ENCODE assay signal across 24 mouse cellular contexts in genomic region chr17:51961337-51961736, GRCm38 (mm10).
DNase-seq lines count a peak whose midpoint lies in the region; ATAC-seq and TF ChIP-seq lines count a peak whose summit lies in the region.
"Had no signal": no experiment of that assay in that cellular context is flagged by ENCODE, and none has a peak within 500 bp of the region (broad histone marks: within the 10 kb centered on the region; RNA-seq: fewer than 3 reads in every experiment).

No protein-coding gene starts in this region.

- no peak overlapping the region for H3K27ac ChIP-seq in forebrain, postnatal 0 days (ENCODE audit: low read depth, low read length)
- H3K27ac ChIP-seq in forebrain, embryonic 11.5 days (ENCODE audit: low read depth, low read length): no peak overlapping the region
- H3K27ac ChIP-seq: embryonic facial prominence, embryonic 15.5 days; forebrain, embryonic 10.5 days; forebrain, embryonic 15.5 days; hindbrain, embryonic 10.5 days; hindbrain, embryonic 14.5 days had no signal

- H3K4me1 ChIP-seq in forebrain, postnatal 0 days (ENCODE audit: insufficient read depth): no peaks in the 10 kb centered on the region
- no peaks in the 10 kb centered on the region for H3K4me1 ChIP-seq in forebrain, embryonic 11.5 days (replicated peaks; ENCODE audit: control insufficient read depth, insufficient read depth, low read length)
- H3K4me1 ChIP-seq: forebrain, embryonic 10.5 days; forebrain, embryonic 15.5 days; heart, embryonic 12.5 days; hindbrain, embryonic 10.5 days had no signal

- no peak for ATAC-seq in forebrain, postnatal 0 days
- no peak for ATAC-seq in forebrain, embryonic 11.5 days (replicated peaks; ENCODE audit: low FRiP score)
- ATAC-seq: CD4-positive, CD25-positive, alpha-beta regulatory T cell, adult 4 months; forebrain, embryonic 15.5 days had no signal

- DNase-seq in forebrain, postnatal 0 days: peak; percentile 12
- DNase-seq in forebrain, embryonic 11.5 days (ENCODE audit: low spot score): no peak
- DNase-seq in layer of hippocampus, adult 11-12 months (ENCODE audit: low spot score): peak; percentile 5
- DNase-seq in layer of hippocampus, adult 18-20 months (ENCODE audit: low spot score in 2 of 2): no peak
- peak; percentile 25 to 71 for DNase-seq in left cerebral cortex, postnatal 14 days (ENCODE audit: low spot score in 2 of 2)
- DNase-seq in left cerebral cortex, postnatal 36 days (ENCODE audit: low spot score in 2 of 2): no peak
- no peak for DNase-seq in lung, postnatal 4 days
- DNase-seq: adrenal gland, adult 8-10 months; adrenal gland, postnatal 36 days; B cell, adult 2 months; cerebellum, adult 11 months; cerebellum, adult 8-10 months; cerebellum, postnatal 14 days; embryo, embryonic 11 days; gastrocnemius, postnatal 10 days had no signal

- no peak for TF ChIP-seq CTCF in forebrain, postnatal 0 days (IDR thresholded peaks at IDR 0.05; ENCODE audit: low read depth)

- no peaks in the 10 kb centered on the region for H3K36me3 ChIP-seq in forebrain, postnatal 0 days (ENCODE audit: insufficient read depth)
- no peaks in the 10 kb centered on the region for H3K36me3 ChIP-seq in forebrain, embryonic 11.5 days (ENCODE audit: control insufficient read depth, insufficient read depth, low read length)
- H3K36me3 ChIP-seq: embryonic facial prominence, embryonic 15.5 days; forebrain, embryonic 10.5 days; forebrain, embryonic 15.5 days; G1E; heart, embryonic 12.5 days; hindbrain, embryonic 10.5 days had no signal

- H3K9me3 ChIP-seq in forebrain, postnatal 0 days (ENCODE audit: low read length): 0 out of 2 replicates have a peak, but pooled peaks cover 5% of the 10 kb centered on the region
- H3K9me3 ChIP-seq in forebrain, embryonic 11.5 days (ENCODE audit: control insufficient read depth, low read length): no peaks in the 10 kb centered on the region
- H3K9me3 ChIP-seq: embryonic facial prominence, embryonic 15.5 days; forebrain, embryonic 10.5 days; forebrain, embryonic 15.5 days; heart, embryonic 12.5 days; hindbrain, embryonic 10.5 days had no signal

- 65% methylated on average over 4 of the region's 4 CpGs for WGBS in forebrain, postnatal 0 days
- 84% methylated on average over 4 of the region's 4 CpGs for WGBS in forebrain, embryonic 11.5 days

- no peaks in the 10 kb centered on the region for H3K27me3 ChIP-seq in forebrain, postnatal 0 days (ENCODE audit: insufficient read depth, low read length)
- H3K27me3 ChIP-seq in forebrain, embryonic 11.5 days (ENCODE audit: control insufficient read depth, insufficient read depth, low read length): no peaks in the 10 kb centered on the region
- H3K27me3 ChIP-seq: embryonic facial prominence, embryonic 15.5 days; forebrain, embryonic 15.5 days; heart, embryonic 12.5 days had no signal

- no peak overlapping the region for H3K4me3 ChIP-seq in forebrain, postnatal 0 days (ENCODE audit: low read depth, low read length)
- H3K4me3 ChIP-seq in forebrain, embryonic 11.5 days (ENCODE audit: low read depth, low read length): no peak overlapping the region
- H3K4me3 ChIP-seq: embryonic facial prominence, embryonic 15.5 days; erythroblast, embryonic 14.5 days; forebrain, embryonic 10.5 days; forebrain, embryonic 15.5 days; heart, embryonic 12.5 days; hindbrain, embryonic 10.5 days had no signal

- intact Hi-C loops in left cerebral cortex, postnatal 14 days (cut with DNase I): loop anchor here (5.0 kb wide), 1 partner anchor 391 kb away; no protein-coding TSS in a partner anchor
- intact Hi-C loops in left cerebral cortex, postnatal 36 days (cut with DNase I): no loop called here

- no peak overlapping the region for H3K9ac ChIP-seq in forebrain, postnatal 0 days
- H3K9ac ChIP-seq in forebrain, embryonic 11.5 days (ENCODE audit: low read length): no peak overlapping the region
- H3K9ac ChIP-seq: embryonic facial prominence, embryonic 15.5 days; forebrain, embryonic 15.5 days; heart, embryonic 12.5 days; hindbrain, embryonic 14.5 days had no signal

- no peak overlapping the region for H3K4me2 ChIP-seq in forebrain, postnatal 0 days (ENCODE audit: low read depth)
- H3K4me2 ChIP-seq in forebrain, embryonic 11.5 days (ENCODE audit: low read depth, low read length, severe bottlenecking): no peak overlapping the region
- H3K4me2 ChIP-seq: embryonic facial prominence, embryonic 15.5 days; forebrain, embryonic 15.5 days; heart, embryonic 12.5 days; hindbrain, embryonic 14.5 days had no signal

Comparison
In these comparisons a context has a peak if more than half of its experiments do, and no peak if none do; other contexts are left out.
1. DNase-seq: peak in forebrain, postnatal 0 days (single experiment), layer of hippocampus, adult 11-12 months (single experiment) and left cerebral cortex, postnatal 14 days (2 of 2); none in forebrain, embryonic 11.5 days (single experiment), layer of hippocampus, adult 18-20 months (0 of 2), left cerebral cortex, postnatal 36 days (0 of 2) and lung, postnatal 4 days (0 of 2).